Mouse (Mus musculus): Measurements from ENCODE around the gene Slc1a6. TPM values are rescaled to one million over a fixed set of nuclear protein-coding genes. Genes with fewer than 3 reads are reported as not detected.

Gene Slc1a6
- total RNA-seq, 1 experiment = 1.7 TPM

- Histone ChIP-seq H3K9ac (ENCODE audit: insufficient read depth, low read depth, low read length, poor library complexity, severe bottlenecking) (no peak overlapping the region), H3K27ac (ENCODE audit: insufficient read depth, low read depth, low read length, poor library complexity, severe bottlenecking) (no peak overlapping the region), H3K36me3 (ENCODE audit: control insufficient read depth, insufficient read depth, low read length, poor library complexity, severe bottlenecking) (no peaks in the 10 kb centered on the region), H3K9me3 (ENCODE audit: control insufficient read depth, insufficient read depth, low read depth, low read length) (no peaks in the 10 kb centered on the region), H3K4me3 (ENCODE audit: insufficient read depth in 1 of 2, low read depth in 1 of 2, low read length in 2 of 2, poor library complexity in 1 of 2, severe bottlenecking in 1 of 2) (peak overlapping the region; percentile 27 to 54), H3K4me1 (ENCODE audit: control insufficient read depth in 2 of 2, insufficient read depth in 2 of 2, low read length in 2 of 2, poor library complexity in 1 of 2) (peaks cover 0 to 8% of the 10 kb centered on the region in 2 experiments; a peak in 1 of 4 replicates)
- in situ Hi-C loops (cut with MboI; ENCODE audit: low sequenced_read_pairs in 2 of 2, unreplicated experiment in 2 of 2) = loop anchor here in 1 of 2 experiments (10.0 kb wide), 1 partner anchor 112 kb away; no protein-coding TSS in a partner anchor
- no peak for TF ChIP-seq CHD2 (IDR thresholded peaks at IDR 0.05; ENCODE audit: low read depth, low read length)
- peak; percentile 26; the same call in 1 of the 2 replicates for TF ChIP-seq HCFC1 (IDR thresholded peaks at IDR 0.05; ENCODE audit: borderline replicate concordance, insufficient read depth, low read length)
- peak; percentile 92 for DNase-seq (ENCODE audit: low read depth, low spot score)
Measured at GRCm38 (mm10) chr10:78747035-78747721, 33.1 kb upstream of the Slc1a6 start.

GRCm38 (mm10) chr10:78748161-78748560 is 32.1 kb upstream of the Slc1a6 start:
- TF ChIP-seq HCFC1 (IDR thresholded peaks at IDR 0.05; ENCODE audit: borderline replicate concordance, insufficient read depth, low read length) (no peak), ZC3H11A (IDR thresholded peaks at IDR 0.05; ENCODE audit: borderline replicate concordance, low read depth, low read length) (no peak), ZNF384 (IDR thresholded peaks at IDR 0.05; ENCODE audit: low read depth, low read length) (no peak), MAFK (IDR thresholded peaks at IDR 0.05; ENCODE audit: insufficient read depth, low read depth, low read length) (no peak), CHD2 (IDR thresholded peaks at IDR 0.05; ENCODE audit: low read depth, low read length) (no peak)
- H3K4me3 ChIP-seq (ENCODE audit: insufficient read depth in 1 of 2, low read depth in 1 of 2, low read length in 2 of 2, poor library complexity in 1 of 2, severe bottlenecking in 1 of 2) = peak overlapping the region in 1 of 2 experiments; percentile 54; a peak in 1 of 4 replicates
- in situ Hi-C loops (cut with MboI; ENCODE audit: low sequenced_read_pairs in 2 of 2, unreplicated experiment in 2 of 2) = loop anchor here in 1 of 2 experiments (10.0 kb wide), 1 partner anchor 113 kb away; no protein-coding TSS in a partner anchor
- no peak overlapping the region for H3K27ac ChIP-seq (ENCODE audit: insufficient read depth, low read depth, low read length, poor library complexity, severe bottlenecking)
- no peak overlapping the region; the same call in 1 of the 2 replicates for H3K9ac ChIP-seq (ENCODE audit: insufficient read depth, low read depth, low read length, poor library complexity, severe bottlenecking)
- no peaks in the 10 kb centered on the region for H3K9me3 ChIP-seq (ENCODE audit: control insufficient read depth, insufficient read depth, low read depth, low read length)
- H3K36me3 ChIP-seq (ENCODE audit: control insufficient read depth, insufficient read depth, low read length, poor library complexity, severe bottlenecking) = no peaks in the 10 kb centered on the region
- H3K4me1 ChIP-seq (ENCODE audit: control insufficient read depth in 2 of 2, insufficient read depth in 2 of 2, low read length in 2 of 2, poor library complexity in 1 of 2) = peaks cover 0 to 8% of the 10 kb centered on the region in 2 experiments; a peak in 1 of 4 replicates
- DNase-seq (ENCODE audit: low read depth, low spot score) = no peak

- DNase-seq (ENCODE audit: low read depth, low spot score) = no peak
- H3K4me1 ChIP-seq (ENCODE audit: control insufficient read depth in 2 of 2, insufficient read depth in 2 of 2, low read length in 2 of 2, poor library complexity in 1 of 2) = peaks cover 0 to 8% of the 10 kb centered on the region in 2 experiments; a peak in 1 of 4 replicates
- in situ Hi-C loops (cut with MboI; ENCODE audit: low sequenced_read_pairs in 2 of 2, unreplicated experiment in 2 of 2) = loop anchor here in 1 of 2 experiments (10.0 kb wide), 1 partner anchor 114 kb away; no protein-coding TSS in a partner anchor
- H3K36me3 ChIP-seq (ENCODE audit: control insufficient read depth, insufficient read depth, low read length, poor library complexity, severe bottlenecking) = no peaks in the 10 kb centered on the region
- no peak overlapping the region for H3K4me3 ChIP-seq (ENCODE audit: insufficient read depth in 1 of 2, low read depth in 1 of 2, low read length in 2 of 2, poor library complexity in 1 of 2, severe bottlenecking in 1 of 2)
- no peak overlapping the region for H3K9ac ChIP-seq (ENCODE audit: insufficient read depth, low read depth, low read length, poor library complexity, severe bottlenecking)
- H3K27ac ChIP-seq (ENCODE audit: insufficient read depth, low read depth, low read length, poor library complexity, severe bottlenecking) = no peak overlapping the region
- no peaks in the 10 kb centered on the region for H3K9me3 ChIP-seq (ENCODE audit: control insufficient read depth, insufficient read depth, low read depth, low read length)
- TF ChIP-seq MAFK (IDR thresholded peaks at IDR 0.05; ENCODE audit: insufficient read depth, low read depth, low read length) (no peak), ZNF384 (IDR thresholded peaks at IDR 0.05; ENCODE audit: low read depth, low read length) (no peak), CHD2 (IDR thresholded peaks at IDR 0.05; ENCODE audit: low read depth, low read length) (no peak), HCFC1 (IDR thresholded peaks at IDR 0.05; ENCODE audit: borderline replicate concordance, insufficient read depth, low read length) (no peak), ZC3H11A (IDR thresholded peaks at IDR 0.05; ENCODE audit: borderline replicate concordance, low read depth, low read length) (no peak)
Measured at GRCm38 (mm10) chr10:78748946-78749345, 31.4 kb upstream of the Slc1a6 start.

GRCm38 (mm10) chr10:78752452-78753191 is 27.7 kb upstream of the Slc1a6 start, which contains the start of gene Ccdc105:
Gene Ccdc105 (minus strand): TSS chr10:78753065.
- Histone ChIP-seq H3K9me3 (ENCODE audit: control insufficient read depth, insufficient read depth, low read depth, low read length) (no peaks in the 10 kb centered on the region), H3K9ac (ENCODE audit: insufficient read depth, low read depth, low read length, poor library complexity, severe bottlenecking) (peak within 1 kb of the TSS; percentile 70), H3K36me3 (ENCODE audit: control insufficient read depth, insufficient read depth, low read length, poor library complexity, severe bottlenecking) (no peaks in the 10 kb centered on the region), H3K27ac (ENCODE audit: insufficient read depth, low read depth, low read length, poor library complexity, severe bottlenecking) (no peak within 1 kb of the TSS), H3K4me1 (ENCODE audit: control insufficient read depth in 2 of 2, insufficient read depth in 2 of 2, low read length in 2 of 2, poor library complexity in 1 of 2) (peaks cover 0 to 6% of the 10 kb centered on the region in 2 experiments; a peak in 1 of 4 replicates), H3K4me3 (ENCODE audit: insufficient read depth in 1 of 2, low read depth in 1 of 2, low read length in 2 of 2, poor library complexity in 1 of 2, severe bottlenecking in 1 of 2) (peak within 1 kb of the TSS; percentile 73 to 76)
- TF ChIP-seq MAFK (IDR thresholded peaks at IDR 0.05; ENCODE audit: insufficient read depth, low read depth, low read length) = no peak
- TF ChIP-seq ZNF384 (IDR thresholded peaks at IDR 0.05; ENCODE audit: low read depth, low read length) = no peak
- DNase-seq (ENCODE audit: low read depth, low spot score) = peak; percentile 69
- in situ Hi-C loops (cut with MboI; ENCODE audit: low sequenced_read_pairs in 2 of 2, unreplicated experiment in 2 of 2) = no loop called here

Measured in ES-E14 (cell line).